Mouse (Mus musculus) ZHBTc4 (cell line): ENCODE measurements around the gene Ctbs.

ENCODE experiments used
- DNase-seq: peaks from one replicate; pipeline ENCODE4 v3.0.0-alpha.2; 2011; ENCODE audit warnings: low read depth, low spot score

Gene Ctbs

DNA sequence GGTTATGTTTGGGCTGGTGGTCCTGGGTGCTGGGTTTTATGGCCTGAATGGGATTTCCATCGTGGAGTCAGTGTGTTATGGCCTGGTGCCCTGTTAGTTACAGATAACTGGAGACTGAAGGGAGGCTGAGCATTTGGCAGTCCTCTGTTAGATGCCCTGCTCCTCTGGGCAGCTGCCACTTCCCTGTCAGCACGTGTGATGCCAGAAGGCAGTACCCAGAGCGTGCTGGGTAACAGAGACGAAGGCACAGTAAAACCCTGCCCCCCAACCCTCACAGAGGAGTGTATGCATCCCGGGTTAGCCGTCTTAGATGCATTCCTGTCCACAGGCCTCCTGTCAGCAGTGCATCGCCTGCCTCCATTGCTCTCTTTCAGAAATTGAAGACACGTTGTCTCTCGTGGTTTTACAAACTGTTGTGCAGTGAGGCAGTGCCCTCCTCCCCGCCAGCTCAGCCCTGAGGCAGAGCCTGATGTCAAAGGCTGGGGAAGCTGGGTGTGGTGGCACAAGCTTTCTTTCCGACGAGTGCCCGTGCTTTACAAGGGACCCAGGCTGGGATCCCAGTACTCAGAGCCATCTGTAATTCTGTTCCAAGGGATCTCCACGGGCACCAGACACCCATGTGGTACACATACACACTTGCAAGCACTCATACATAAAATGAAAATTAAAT, 15.8 kb upstream of the Ctbs start:
- no peak for DNase-seq

DNA sequence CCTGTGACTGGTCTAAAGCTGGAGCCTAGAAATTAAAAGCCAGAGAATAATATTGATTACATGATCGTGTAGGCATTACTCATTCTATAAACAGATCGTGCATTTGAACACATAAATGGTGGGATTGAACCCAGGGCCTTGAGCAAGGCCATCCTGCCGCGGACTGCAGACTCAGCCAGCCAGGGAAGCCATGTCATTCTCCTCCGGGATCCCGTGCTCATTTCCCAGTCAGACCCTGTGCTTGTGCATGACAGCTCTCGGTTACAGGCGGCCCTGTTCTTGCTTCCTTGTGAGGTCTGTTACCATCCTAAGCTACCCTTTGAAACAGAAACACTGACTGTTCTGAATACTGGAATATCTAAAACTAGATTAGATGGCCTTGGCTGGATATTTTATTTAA, 14.9 kb upstream of the Ctbs start:
- no peak for DNase-seq

DNA sequence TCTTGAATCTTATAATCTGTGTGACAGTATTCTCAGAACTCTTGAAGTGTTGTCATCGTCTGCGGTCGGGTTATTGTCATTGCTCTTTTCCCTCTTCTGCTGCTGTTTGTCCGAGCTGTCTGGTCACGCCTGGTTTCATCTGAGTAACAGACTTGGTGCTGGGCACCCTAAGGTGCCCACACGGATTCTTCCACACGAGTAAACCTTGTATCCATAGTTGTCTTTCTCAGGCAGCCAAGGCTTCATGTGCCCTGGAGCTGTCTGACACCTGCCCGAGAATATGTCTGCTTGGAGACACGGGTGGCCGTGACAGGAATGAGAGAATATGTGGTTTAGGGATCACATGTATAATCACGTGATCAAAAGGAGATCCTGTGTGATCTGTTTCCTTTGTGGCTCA, 14.1 kb upstream of the Ctbs start:
- DNase-seq, result no peak

DNA sequence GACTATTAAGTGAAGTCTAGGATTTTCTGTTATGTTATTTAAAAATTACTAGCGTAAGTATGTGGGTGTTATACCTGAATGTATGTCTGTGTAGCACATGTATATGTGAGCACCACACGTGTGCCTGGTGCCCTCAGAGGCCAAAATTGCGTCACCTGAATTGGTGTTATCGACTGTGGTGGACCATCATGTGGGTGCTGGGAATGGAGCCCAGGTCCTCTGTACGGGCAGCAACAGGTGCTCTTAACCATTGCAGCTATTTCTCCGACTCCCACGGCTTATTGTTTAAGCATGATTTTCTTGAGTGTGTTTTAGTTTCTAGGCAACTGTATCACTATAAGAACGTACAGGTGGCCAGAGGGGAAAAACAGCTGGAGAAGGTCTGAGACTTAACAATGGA, 13.5 kb upstream of the Ctbs start:
- DNase-seq, result no peak

DNA sequence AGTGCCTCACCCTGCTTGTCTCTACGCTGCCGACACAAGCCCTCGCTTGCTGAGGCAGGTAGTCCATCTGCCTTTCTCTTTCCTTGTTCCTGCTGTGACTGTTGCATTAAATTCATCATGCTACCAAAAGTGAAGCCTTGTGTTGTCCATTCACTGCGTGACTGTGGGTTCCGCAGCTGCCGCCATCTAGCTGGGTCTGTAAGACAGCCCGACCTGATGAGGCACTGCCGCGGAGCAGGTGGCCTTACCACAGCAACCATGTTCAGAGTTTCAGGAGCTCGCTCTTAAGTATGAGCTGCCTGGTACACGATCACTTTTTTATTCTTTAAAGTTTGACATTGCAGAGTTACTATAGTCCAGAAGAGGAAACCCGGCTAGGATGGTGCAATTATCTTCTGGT, 9.6 kb upstream of the Ctbs start:
- no peak for DNase-seq

GRCm38 (mm10) chr3:146440422-146440821, 9.2 kb upstream of the Ctbs start:
- no peak for DNase-seq

DNA sequence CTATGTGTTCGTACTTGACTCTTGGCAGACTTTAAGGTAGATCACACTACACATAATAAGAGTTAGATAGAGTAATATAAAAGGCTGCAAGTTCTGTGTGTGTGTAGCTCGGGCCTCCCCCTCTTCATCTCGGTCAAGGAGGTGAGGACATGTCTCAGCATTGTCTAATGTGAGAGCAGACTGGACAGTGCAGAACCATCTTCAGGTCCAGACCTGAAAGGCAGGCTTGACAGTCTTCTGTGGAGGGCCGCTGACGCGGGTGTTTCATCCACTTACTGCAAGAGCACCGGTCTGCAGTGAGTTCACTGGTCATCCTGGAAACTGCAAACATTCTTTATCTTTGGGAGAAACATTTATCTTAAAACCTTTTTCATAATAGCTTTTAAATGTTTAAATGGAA, 7.1 kb upstream of the Ctbs start:
- DNase-seq, result no peak

DNA sequence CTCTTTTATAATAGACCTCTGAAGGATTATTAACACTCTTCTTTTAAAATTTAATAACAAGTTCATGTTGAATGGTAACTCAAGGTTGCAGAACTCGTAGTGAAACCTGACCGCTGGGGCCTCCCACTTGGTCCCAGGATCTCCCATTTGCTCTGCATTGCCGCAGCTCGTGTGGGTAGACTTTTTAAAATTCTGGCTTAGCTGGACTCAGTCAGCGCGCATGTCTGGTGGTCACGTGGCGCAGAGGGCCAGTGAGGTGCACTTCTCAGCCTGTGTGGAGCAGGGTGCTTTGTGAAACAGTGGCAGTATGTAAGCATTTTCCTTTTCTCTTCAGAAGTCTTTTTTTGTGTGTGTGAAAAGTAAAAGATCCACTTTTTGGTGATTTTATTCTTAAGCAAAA, 6.7 kb upstream of the Ctbs start:
- DNase-seq, result no peak

- DNase-seq, result no peak
These were observed 6.2 kb upstream of the Ctbs start for GRCm38 (mm10) chr3:146443380-146443779.

DNA sequence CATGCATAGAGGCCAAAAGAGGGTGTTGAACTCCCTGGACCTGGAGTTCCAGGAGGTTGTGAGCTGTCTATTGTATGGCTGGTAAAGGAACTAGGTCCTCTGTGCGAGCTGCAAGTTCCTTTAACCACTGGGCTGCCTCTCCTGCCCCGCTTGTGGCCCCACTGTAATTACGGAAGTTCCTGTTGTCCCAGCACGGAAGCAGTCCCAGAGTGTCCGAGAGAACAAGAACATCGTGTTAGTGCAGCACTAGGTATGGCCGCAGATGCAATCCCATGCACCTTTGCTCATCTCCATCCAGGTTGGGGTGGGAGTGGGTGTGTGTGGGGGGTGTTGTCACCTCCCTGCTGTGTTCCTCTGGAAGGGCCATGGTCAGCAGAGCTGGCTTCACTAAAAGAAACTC, 4.7 kb upstream of the Ctbs start:
- no peak for DNase-seq

- no peak for DNase-seq
These were observed 2.4 kb upstream of the Ctbs start for GRCm38 (mm10) chr3:146447156-146447555.

DNA sequence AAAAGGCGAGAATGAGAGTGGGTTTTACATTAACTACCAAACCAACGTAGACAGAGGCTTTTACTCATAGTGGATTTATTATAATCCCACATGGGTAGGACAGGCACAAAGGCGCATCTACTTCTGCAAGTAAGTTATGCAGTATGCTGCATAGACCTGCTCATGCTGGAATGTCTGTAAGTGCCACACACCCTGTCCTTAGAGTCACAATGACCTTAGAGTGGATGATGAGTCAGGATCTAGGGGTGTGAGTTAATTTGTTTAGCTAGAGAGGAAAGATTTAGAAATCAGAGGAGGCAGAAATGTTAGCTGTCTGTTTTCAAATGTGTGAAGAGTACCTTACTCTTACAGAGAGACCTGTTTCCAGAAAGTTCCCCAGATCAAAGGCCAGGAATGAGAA, 2.0 kb upstream of the Ctbs start:
- DNase-seq, result no peak

GRCm38 (mm10) chr3:146448372-146448771, 1.2 kb upstream of the Ctbs start:
- no peak for DNase-seq

DNA sequence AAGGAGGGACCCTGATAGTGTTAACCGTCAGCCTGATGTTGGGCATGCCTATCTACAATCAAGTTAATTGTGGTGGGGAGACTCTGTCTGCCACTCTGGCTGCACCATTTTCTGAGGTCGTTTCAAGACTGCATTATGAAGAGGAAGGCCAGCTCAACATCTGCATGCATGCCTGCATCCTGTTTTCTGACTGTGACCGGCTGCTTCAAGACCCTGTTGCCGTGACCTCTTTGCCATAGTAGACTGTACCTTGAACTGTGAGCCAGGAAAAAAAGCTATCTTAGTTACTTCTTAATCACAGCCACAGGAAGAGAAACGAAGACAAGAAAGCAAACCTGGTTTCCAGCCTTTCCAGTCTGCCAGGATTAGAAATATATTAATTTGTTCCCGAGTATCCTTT, 626 bp upstream of the Ctbs start:
- no peak for DNase-seq

DNA sequence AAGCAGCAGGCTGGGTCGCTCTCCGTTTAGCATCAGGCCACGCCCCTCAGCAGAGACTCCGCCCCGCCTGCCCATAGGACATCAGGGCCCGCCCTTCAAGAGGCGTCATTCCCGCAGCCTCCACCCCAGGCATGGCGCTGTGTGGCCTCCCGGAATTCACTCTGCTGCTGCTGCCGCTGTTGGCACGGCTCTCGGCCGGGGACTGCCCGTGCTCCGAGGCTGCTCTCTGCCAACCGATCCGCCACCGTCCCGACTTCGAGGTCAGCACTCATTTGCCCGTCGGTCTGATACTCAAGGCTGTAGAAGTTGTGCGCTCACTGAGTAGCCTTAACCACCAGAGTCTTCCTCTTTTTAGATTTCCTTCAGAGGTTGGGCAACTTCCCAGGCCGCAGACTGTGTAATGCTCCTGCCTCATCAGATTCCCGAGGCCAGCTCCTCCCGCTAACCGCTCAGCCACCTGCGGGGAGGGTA, 811 bp downstream of the Ctbs start:
- peak; percentile 96 for DNase-seq

- peak; percentile 33 for DNase-seq
These were observed 1.8 kb downstream of the Ctbs start for GRCm38 (mm10) chr3:146451375-146451774.

DNA sequence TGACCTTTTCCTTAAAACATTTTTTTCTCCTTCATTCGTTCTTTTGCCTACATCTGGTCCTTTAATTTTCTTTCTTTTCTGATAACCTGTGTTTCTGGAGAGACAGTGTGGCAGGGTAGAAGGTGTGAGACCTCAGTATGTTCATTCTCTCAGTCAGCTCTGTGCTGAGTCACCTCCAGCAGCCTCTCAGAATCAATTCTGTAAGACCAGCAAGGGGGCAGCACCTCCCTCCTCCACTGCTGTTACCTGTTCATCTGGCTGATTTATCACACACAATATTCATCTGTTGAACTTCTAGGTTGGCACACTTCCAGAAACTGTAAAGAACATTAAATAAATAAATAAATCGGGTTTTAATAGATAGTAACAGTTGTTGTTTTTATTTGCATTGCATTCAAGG, 13.3 kb downstream of the Ctbs start:
- no peak for DNase-seq

DNA sequence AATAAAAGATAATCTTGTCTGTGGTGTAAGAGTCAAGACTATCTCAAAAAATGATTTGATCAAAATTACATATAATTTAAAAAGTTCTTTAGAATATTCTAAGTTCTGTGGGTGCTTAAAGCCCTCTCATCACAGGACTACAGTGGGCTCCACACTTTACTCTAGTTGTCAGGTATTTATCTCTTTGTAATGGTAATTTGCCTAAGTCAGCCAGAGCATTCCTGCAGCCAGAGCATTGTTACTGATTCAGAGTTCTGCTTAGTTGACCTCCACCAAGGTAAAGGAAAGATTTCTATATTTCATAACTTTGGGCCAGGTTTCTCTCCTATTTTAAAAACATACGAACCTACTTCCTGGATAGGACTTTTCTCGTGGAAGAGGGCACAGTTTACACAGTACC, 19.6 kb downstream of the Ctbs start:
- peak; percentile 56 for DNase-seq

GRCm38 (mm10) chr3:146472657-146473056, 23.1 kb downstream of the Ctbs start:
- peak; percentile 43 for DNase-seq

DNA sequence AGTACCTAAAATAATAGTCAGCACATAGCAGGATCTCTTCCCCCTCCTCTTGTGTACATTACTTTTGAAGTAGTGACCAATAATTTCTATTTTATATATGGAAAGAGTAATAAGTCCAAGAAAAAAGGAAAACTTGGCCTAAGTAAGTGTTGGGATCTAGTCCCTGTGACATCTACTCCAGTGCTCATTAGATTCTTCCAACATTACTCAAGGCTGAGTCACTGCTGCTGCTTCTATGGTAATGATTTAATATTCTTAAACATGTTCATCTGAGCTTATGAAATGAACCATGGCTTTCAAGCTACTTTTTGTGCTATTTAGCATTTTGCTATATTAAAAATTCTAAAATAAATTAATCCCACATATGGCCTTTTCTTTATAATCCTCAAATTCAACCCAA, 24.1 kb downstream of the Ctbs start:
- DNase-seq, result no peak

DNA sequence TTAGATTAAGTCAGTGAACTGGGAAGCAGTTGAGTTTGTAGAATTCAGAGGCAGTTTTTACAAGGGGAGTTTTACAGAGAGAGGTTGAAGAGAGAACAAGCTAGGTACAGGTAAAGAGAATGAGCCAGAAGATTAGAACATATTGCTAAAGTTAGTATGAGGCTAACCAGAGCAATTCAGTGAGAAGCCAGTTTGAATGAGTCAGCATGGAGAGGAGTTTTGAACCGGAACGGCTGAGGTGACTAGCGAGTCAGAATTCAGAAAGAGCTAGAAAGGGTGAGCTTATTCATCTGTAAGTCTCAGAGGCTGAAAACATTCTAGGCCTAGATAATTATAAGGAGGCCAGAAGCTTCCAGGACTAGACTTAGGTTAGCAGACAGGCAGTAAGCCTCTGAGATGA, 24.8 kb downstream of the Ctbs start:
- DNase-seq, result no peak

DNA sequence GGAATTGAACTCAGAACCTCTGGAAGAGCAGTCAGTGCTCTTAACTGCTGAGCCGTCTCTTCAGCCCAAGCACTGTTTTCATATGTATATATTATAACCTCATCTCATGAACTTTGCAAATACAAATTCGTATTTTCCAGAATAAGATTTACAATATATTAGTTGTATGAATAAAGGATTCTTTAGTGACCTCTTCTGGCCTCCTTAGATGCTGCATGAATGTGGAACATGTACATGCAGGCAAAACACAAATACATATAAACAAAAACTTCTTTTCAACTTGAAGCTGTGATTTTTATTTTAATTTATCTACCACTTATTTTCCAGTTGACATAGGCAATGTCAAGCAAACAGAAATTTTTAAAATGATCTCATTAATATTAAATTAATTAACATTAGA, 32.4 kb downstream of the Ctbs start:
- no peak for DNase-seq

DNA sequence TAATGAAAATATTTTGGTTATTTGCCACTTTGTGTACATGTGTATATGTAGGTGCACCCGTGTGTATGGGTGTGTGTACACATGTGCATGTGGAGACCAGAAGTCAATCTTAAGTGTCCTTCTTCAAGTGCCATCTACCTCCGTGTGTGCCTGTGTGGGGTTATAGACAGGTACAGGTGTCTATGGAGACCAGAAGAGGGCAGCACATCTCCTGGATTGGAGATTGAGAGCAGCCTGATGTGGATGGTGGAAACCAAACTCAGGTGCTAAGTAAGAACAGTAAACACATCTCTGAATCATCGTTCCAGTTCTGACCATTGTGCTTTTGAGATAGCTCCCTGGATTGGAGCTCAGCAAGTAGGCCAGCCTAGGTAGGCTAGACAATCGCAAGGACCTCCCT, 36.9 kb downstream of the Ctbs start:
- DNase-seq, result peak; percentile 75

- no peak for DNase-seq
These were observed 45.3 kb downstream of the Ctbs start for GRCm38 (mm10) chr3:146494941-146495340.
